Mouse (Mus musculus): ENCODE data around the gene Manbal.

GRCm38 (mm10) chr2:157360028-157360427 is 7.4 kb upstream of the Manbal start:
- no peak for TF ChIP-seq CTCF (IDR thresholded peaks at IDR 0.05; ENCODE audit: borderline replicate concordance, insufficient read depth, low read length)
- no peak for TF ChIP-seq POLR2A (IDR thresholded peaks at IDR 0.05; ENCODE audit: low read depth, low read length)
